Mouse (Mus musculus) hindbrain, embryonic 12.5 days (tissue): ENCODE measurements around the gene Uba7. TPM values are rescaled to one million over a fixed set of nuclear protein-coding genes. Genes with fewer than 3 reads are reported as not detected.
A peak's percentile ranks its signal among the peaks of the same experiment; 100 is the strongest.

Experiments
- ATAC-seq: fragments of 200-750 bp; cut with Nextera tagmentation; 2 replicates; pipeline ENCODE4 v1.8.0; 2017; ENCODE audit warnings: moderate TSS enrichment; ENCODE audit not compliant: low FRiP score
- H3K27ac ChIP-seq: fragments of 300-500 bp; sonication (generic); 2 replicates; pipeline ENCODE4 v1.5.1; 2016; ENCODE audit warnings: mild to moderate bottlenecking
- H3K27me3 ChIP-seq: fragments of 300-500 bp; sonication (generic); 2 replicates; pipeline ENCODE4 v1.6.1; 2016; ENCODE audit warnings: mild to moderate bottlenecking
- H3K36me3 ChIP-seq: fragments of 300-500 bp; sonication (generic); 2 replicates; pipeline ENCODE4 v1.6.1; 2016; ENCODE audit warnings: mild to moderate bottlenecking
- H3K4me1 ChIP-seq: fragments of 300-500 bp; sonication (generic); 2 replicates; pipeline ENCODE4 v1.6.1; 2016
- H3K4me2 ChIP-seq: fragments of 300-500 bp; sonication (generic); replicated peaks from 2 replicates; pipeline ENCODE4 v1.6.1; 2016; ENCODE audit warnings: mild to moderate bottlenecking
- H3K4me3 ChIP-seq: fragments of 300-500 bp; sonication (generic); 2 replicates; pipeline ENCODE4 v1.5.1; 2016; ENCODE audit warnings: mild to moderate bottlenecking
- H3K9ac ChIP-seq: fragments of 300-500 bp; sonication (generic); 2 replicates; pipeline ENCODE4 v1.6.1; 2016; ENCODE audit warnings: mild to moderate bottlenecking, moderate library complexity
- H3K9me3 ChIP-seq: fragments of 300-500 bp; sonication (generic); replicated peaks from 2 replicates; pipeline ENCODE4 v1.6.1; 2016; ENCODE audit warnings: mild to moderate bottlenecking
- WGBS: fragments of 180-500 bp; shearing (Covaris S2); methylation state at CpG from one replicate; pipeline ENCODE4 v1.1.7; 2016; 5-methylcytosine and 5-hydroxymethylcytosine counted together
- polyA plus RNA-seq: library from polyadenylated mRNA; unstranded; fragments of >200 nt; fragmentation: Nextera tagmentation; extraction: Ambion mirVana; gene quantifications from 2 replicates; pipeline ENCODE4 v1.2.1, GENCODE M21; 2016

The Uba7 gene
- polyA plus RNA-seq, 1 experiment from 2014 or later: 12.7 TPM

GRCm38 (mm10) chr9:107964681-107965080 is 10.6 kb upstream of the Uba7 start:
- no peaks in the 10 kb centered on the region for H3K27me3 ChIP-seq
- H3K36me3 ChIP-seq: peaks cover 33% of the 10 kb centered on the region
- H3K27ac ChIP-seq: no peak overlapping the region
- ATAC-seq: no peak
- no peak overlapping the region for H3K9ac ChIP-seq
- H3K4me2 ChIP-seq: no peak overlapping the region
- H3K4me1 ChIP-seq: peaks cover 12% of the 10 kb centered on the region
- no peaks in the 10 kb centered on the region for H3K9me3 ChIP-seq
- 91% methylated on average over 9 of the region's 9 CpGs for WGBS
- H3K4me3 ChIP-seq: no peak overlapping the region

- WGBS: 94% methylated on average over 10 of the region's 10 CpGs
- no peak overlapping the region for H3K4me3 ChIP-seq
- 0 out of 2 replicates have a peak overlapping the region, but pooled peaks have one; percentile 13 for H3K9ac ChIP-seq
- no peak for ATAC-seq
- H3K27me3 ChIP-seq: no peaks in the 10 kb centered on the region
- H3K27ac ChIP-seq: no peak overlapping the region
- H3K36me3 ChIP-seq: peaks cover 42% of the 10 kb centered on the region
- no peak overlapping the region for H3K4me2 ChIP-seq
- no peaks in the 10 kb centered on the region for H3K9me3 ChIP-seq
- peaks cover 3% of the 10 kb centered on the region; the same call in 1 of the 2 replicates for H3K4me1 ChIP-seq
These were observed 8.6 kb upstream of the Uba7 start for GRCm38 (mm10) chr9:107966676-107967075.

GRCm38 (mm10) chr9:107967437-107967836 is 7.9 kb upstream of the Uba7 start:
- 90% methylated on average over 6 of the region's 6 CpGs for WGBS
- no peak for ATAC-seq
- Histone ChIP-seq H3K36me3 (peaks cover 35% of the 10 kb centered on the region), H3K4me2 (no peak overlapping the region), H3K27me3 (no peaks in the 10 kb centered on the region), H3K4me1 (no peaks in the 10 kb centered on the region), H3K9ac (no peak overlapping the region), H3K27ac (no peak overlapping the region), H3K4me3 (no peak overlapping the region), H3K9me3 (no peaks in the 10 kb centered on the region)

GRCm38 (mm10) chr9:107968531-107968930 is 6.8 kb upstream of the Uba7 start:
- no peaks in the 10 kb centered on the region for H3K4me1 ChIP-seq
- H3K4me2 ChIP-seq: no peak overlapping the region
- no peak overlapping the region for H3K4me3 ChIP-seq
- no peaks in the 10 kb centered on the region for H3K27me3 ChIP-seq
- no peak for ATAC-seq
- no peaks in the 10 kb centered on the region for H3K9me3 ChIP-seq
- 92% methylated on average over 7 of the region's 7 CpGs for WGBS
- H3K36me3 ChIP-seq: peaks cover 26% of the 10 kb centered on the region
- H3K27ac ChIP-seq: no peak overlapping the region
- no peak overlapping the region for H3K9ac ChIP-seq

- no peak overlapping the region for H3K9ac ChIP-seq
- H3K4me3 ChIP-seq: no peak overlapping the region
- H3K27ac ChIP-seq: no peak overlapping the region
- H3K9me3 ChIP-seq: no peaks in the 10 kb centered on the region
- H3K4me2 ChIP-seq: no peak overlapping the region
- ATAC-seq: no peak
- no peaks in the 10 kb centered on the region for H3K27me3 ChIP-seq
- H3K36me3 ChIP-seq: peaks cover 22% of the 10 kb centered on the region
- no peaks in the 10 kb centered on the region for H3K4me1 ChIP-seq
- WGBS: 89% methylated on average over 5 of the region's 5 CpGs
These were observed 5.0 kb upstream of the Uba7 start for GRCm38 (mm10) chr9:107970311-107970710.

GRCm38 (mm10) chr9:107971690-107972541 is 3.4 kb upstream of the Uba7 start:
- H3K9ac ChIP-seq: no peak overlapping the region
- WGBS: 85% methylated on average over 8 of the region's 8 CpGs

GRCm38 (mm10) chr9:107974491-107975171 is 674 bp upstream of the Uba7 start:
- H3K4me3 ChIP-seq: no peak overlapping the region
- no peaks in the 10 kb centered on the region for H3K9me3 ChIP-seq
- H3K4me1 ChIP-seq: 0 out of 2 replicates have a peak, but pooled peaks cover 4% of the 10 kb centered on the region
- H3K27ac ChIP-seq: no peak overlapping the region; the same call in 1 of the 2 replicates
- no peak overlapping the region for H3K4me2 ChIP-seq
- WGBS: 82% methylated on average over 10 of the region's 10 CpGs
- ATAC-seq: no peak
- H3K9ac ChIP-seq: no peak overlapping the region
- no peaks in the 10 kb centered on the region for H3K27me3 ChIP-seq
- H3K36me3 ChIP-seq: peaks cover 15% of the 10 kb centered on the region

More at GRCm38 (mm10) chr9:107971690-107972541, 3.4 kb upstream of the Uba7 start:
- ATAC-seq: no peak
- Histone ChIP-seq H3K4me1 (0 out of 2 replicates have a peak, but pooled peaks cover 4% of the 10 kb centered on the region), H3K9me3 (no peaks in the 10 kb centered on the region), H3K27me3 (no peaks in the 10 kb centered on the region), H3K4me2 (no peak overlapping the region), H3K27ac (no peak overlapping the region), H3K4me3 (no peak overlapping the region), H3K36me3 (peaks cover 22% of the 10 kb centered on the region)

- H3K4me1 ChIP-seq: peaks cover 34% of the 10 kb centered on the region
- H3K27ac ChIP-seq: no peak overlapping the region
These were observed 3.5 kb downstream of the Uba7 start for GRCm38 (mm10) chr9:107978815-107979214.

GRCm38 (mm10) chr9:107981684-107982605 is 6.6 kb downstream of the Uba7 start:
- Histone ChIP-seq H3K4me1 (peaks cover 38% of the 10 kb centered on the region), H3K4me3 (peak overlapping the region; percentile 6; the same call in 1 of the 2 replicates), H3K27me3 (peaks cover 24% of the 10 kb centered on the region), H3K36me3 (no peaks in the 10 kb centered on the region), H3K9ac (no peak overlapping the region), H3K9me3 (no peaks in the 10 kb centered on the region), H3K27ac (peak overlapping the region; percentile 82), H3K4me2 (peak overlapping the region; percentile 84)
- 48% methylated on average over 7 of the region's 7 CpGs for WGBS
- no peak for ATAC-seq

More at GRCm38 (mm10) chr9:107978815-107979214, 3.5 kb downstream of the Uba7 start:
- WGBS: 93% methylated on average over 12 of the region's 12 CpGs
- no peaks in the 10 kb centered on the region for H3K9me3 ChIP-seq
- peaks cover 8% of the 10 kb centered on the region for H3K27me3 ChIP-seq
- H3K9ac ChIP-seq: no peak overlapping the region
- no peak for ATAC-seq
- H3K36me3 ChIP-seq: no peaks in the 10 kb centered on the region
- no peak overlapping the region for H3K4me3 ChIP-seq
- H3K4me2 ChIP-seq: no peak overlapping the region

GRCm38 (mm10) chr9:107982681-107983346 is 7.5 kb downstream of the Uba7 start, which contains the start of gene Gm20661:
Gene Gm20661, plus strand, starts transcription at chr9:107983058.
- H3K27me3 ChIP-seq: peaks cover 24% of the 10 kb centered on the region
- H3K4me2 ChIP-seq: peak within 1 kb of the TSS; percentile 84
- no peak for ATAC-seq
- H3K4me1 ChIP-seq: peaks cover 38% of the 10 kb centered on the region
- peak within 1 kb of the TSS; percentile 82 for H3K27ac ChIP-seq
- WGBS: 48% methylated on average over 14 of the region's 14 CpGs
- H3K9me3 ChIP-seq: no peaks in the 10 kb centered on the region
- H3K9ac ChIP-seq: peak within 1 kb of the TSS; percentile 41
- peak within 1 kb of the TSS; percentile 62 for H3K4me3 ChIP-seq
- H3K36me3 ChIP-seq: no peaks in the 10 kb centered on the region

- 37% methylated on average over 4 of the region's 4 CpGs for WGBS
- H3K9me3 ChIP-seq: no peaks in the 10 kb centered on the region
- H3K4me1 ChIP-seq: peaks cover 41% of the 10 kb centered on the region
- ATAC-seq: no peak
- peaks cover 24% of the 10 kb centered on the region for H3K27me3 ChIP-seq
- peak overlapping the region; percentile 62 for H3K4me3 ChIP-seq
- peak overlapping the region; percentile 84 for H3K4me2 ChIP-seq
- peak overlapping the region; percentile 35; the same call in 1 of the 2 replicates for H3K9ac ChIP-seq
- H3K27ac ChIP-seq: peak overlapping the region; percentile 82
- H3K36me3 ChIP-seq: no peaks in the 10 kb centered on the region
These were observed 8.2 kb downstream of the Uba7 start for GRCm38 (mm10) chr9:107983421-107983890.
